Mouse (Mus musculus) intestine, embryonic 16.5 days (tissue): ENCODE measurements at regions not wholly inside any gene's neighbourhood (a gene's known extent, or its start where the extent isn't known, plus 50 kb on each side); places are given as distances from the start of the nearest gene placed in this dataset.

Source experiments
- ATAC-seq: fragments of 200-750 bp; cut with Nextera tagmentation; 2 replicates; pipeline ENCODE4 v1.8.0; 2017; ENCODE audit warnings: moderate TSS enrichment, moderate library complexity
- H3K27ac ChIP-seq: fragments of 300-500 bp; sonication (generic); 2 replicates; pipeline ENCODE4 v1.5.1; 2014; ENCODE audit warnings: mild to moderate bottlenecking, low read length
- H3K27me3 ChIP-seq: fragments of 300-500 bp; sonication (generic); replicated peaks from 2 replicates; pipeline ENCODE4 v1.6.1; 2014; ENCODE audit warnings: low read length, control low read depth, mixed read lengths; ENCODE audit not compliant: control insufficient read depth, insufficient read depth
- H3K36me3 ChIP-seq: fragments of 300-500 bp; sonication (generic); 2 replicates; pipeline ENCODE4 v1.6.1; 2014; ENCODE audit warnings: low read length, control low read depth; ENCODE audit not compliant: control insufficient read depth, insufficient read depth
- H3K4me1 ChIP-seq: fragments of 300-500 bp; sonication (generic); 2 replicates; pipeline ENCODE4 v1.6.1; 2014; ENCODE audit warnings: low read length, control low read depth, mixed read lengths; ENCODE audit not compliant: control insufficient read depth, insufficient read depth
- H3K4me2 ChIP-seq: fragments of 300-500 bp; sonication (generic); 2 replicates; pipeline ENCODE4 v1.6.1; 2014; ENCODE audit warnings: low read depth, low read length, control low read depth
- H3K4me3 ChIP-seq: fragments of 300-500 bp; sonication (generic); 2 replicates; pipeline ENCODE4 v1.5.1; 2014; ENCODE audit warnings: mild to moderate bottlenecking, low read length
- H3K9ac ChIP-seq: fragments of 300-500 bp; sonication (generic); 2 replicates; pipeline ENCODE4 v1.6.1; 2014; ENCODE audit warnings: low read depth, low read length
- H3K9me3 ChIP-seq: fragments of 300-500 bp; sonication (generic); 2 replicates; pipeline ENCODE4 v1.6.1; 2016; ENCODE audit warnings: low read length, control low read depth; ENCODE audit not compliant: control insufficient read depth
- WGBS: fragments of 180-500 bp; shearing (Covaris S2); extraction: QIAGEN DNeasy Blood & Tissue Kit; methylation state at CpG from one replicate; pipeline ENCODE4 v1.1.7; 2014; 5-methylcytosine and 5-hydroxymethylcytosine counted together

DNA sequence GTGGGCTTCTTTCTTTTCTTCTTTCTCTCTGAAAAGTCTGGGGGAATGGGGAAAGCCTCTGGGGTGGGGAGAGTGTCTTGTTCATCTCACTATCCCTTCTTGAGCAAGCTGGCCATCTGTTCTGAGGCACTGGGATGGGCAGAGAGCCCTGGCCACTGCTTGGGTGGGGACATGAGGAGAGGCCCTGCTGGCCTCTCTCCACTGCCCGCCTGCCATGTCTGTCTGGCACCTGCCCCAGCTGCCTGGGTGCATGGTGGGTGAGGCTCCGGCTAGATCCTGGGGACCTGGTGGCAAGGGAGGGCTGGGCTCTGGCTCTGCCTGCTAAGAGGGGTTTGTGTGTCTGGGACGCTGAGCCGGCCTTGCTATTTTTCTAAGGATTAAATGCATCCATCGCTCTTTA, 70.3 kb downstream of the Uncx start:
- no peak for ATAC-seq
- no peak overlapping the region for H3K4me2 ChIP-seq
- 69% methylated on average over 5 of the region's 5 CpGs for WGBS
- no peak overlapping the region for H3K27ac ChIP-seq
- no peak overlapping the region for H3K9ac ChIP-seq
- no peaks in the 10 kb centered on the region for H3K9me3 ChIP-seq
- H3K4me3 ChIP-seq, result no peak overlapping the region
- peaks cover 10% of the 10 kb centered on the region; the same call in 1 of the 2 replicates for H3K27me3 ChIP-seq
- H3K36me3 ChIP-seq, result no peaks in the 10 kb centered on the region
- no peaks in the 10 kb centered on the region for H3K4me1 ChIP-seq

DNA sequence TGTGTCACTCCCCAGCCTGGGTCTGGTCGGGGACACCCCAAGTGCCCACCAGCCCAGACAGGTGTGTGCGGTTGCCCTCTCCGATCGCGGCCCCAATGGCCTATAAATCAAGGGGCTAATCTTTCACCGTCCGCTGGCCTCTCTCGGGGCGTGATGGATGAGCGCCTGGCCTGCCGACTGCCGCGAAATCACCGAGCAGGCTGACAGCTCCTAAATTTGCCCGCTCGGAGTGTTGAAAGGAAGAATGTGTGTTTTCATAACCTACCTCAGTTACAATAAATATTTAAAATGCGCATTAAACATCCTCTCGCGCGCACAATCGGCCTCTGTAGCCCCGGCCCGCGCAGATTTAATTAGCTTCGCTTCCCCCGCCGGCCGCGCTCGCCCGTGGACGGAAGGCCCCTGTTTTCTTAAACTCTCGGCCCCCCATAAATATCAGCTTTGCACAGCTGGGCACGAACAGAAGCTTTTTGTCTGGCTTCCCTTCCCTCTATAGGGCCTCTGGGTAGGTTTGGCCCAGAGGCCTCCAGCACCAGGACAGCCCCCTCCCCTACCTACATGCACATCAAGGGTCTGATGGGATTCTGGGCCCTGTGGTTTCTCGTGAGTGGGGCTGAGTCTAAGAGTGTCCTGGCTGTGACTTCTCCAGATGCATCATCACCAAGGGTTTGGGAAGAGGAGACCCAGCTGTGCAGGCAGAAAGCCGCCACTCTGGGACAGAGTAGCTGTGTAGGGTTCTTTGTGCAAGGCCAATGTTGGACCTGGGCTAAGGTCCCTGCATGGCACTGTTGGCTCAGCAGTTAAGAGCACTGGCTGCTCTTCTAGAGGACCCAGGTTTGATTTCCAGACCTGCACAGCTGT, 76.2 kb downstream of the Uncx start:
- H3K9me3 ChIP-seq, result no peaks in the 10 kb centered on the region
- H3K36me3 ChIP-seq, result no peaks in the 10 kb centered on the region
- no peak overlapping the region for H3K4me3 ChIP-seq
- 15% methylated on average over 36 of the region's 36 CpGs for WGBS
- H3K9ac ChIP-seq, result peak overlapping the region; percentile 24; the same call in 1 of the 2 replicates
- no peak overlapping the region for H3K27ac ChIP-seq
- peaks cover 7% of the 10 kb centered on the region for H3K4me1 ChIP-seq
- peak; percentile 31 for ATAC-seq
- H3K4me2 ChIP-seq, result no peak overlapping the region; the same call in 1 of the 2 replicates
- 0 out of 2 replicates have a peak, but pooled peaks cover 14% of the 10 kb centered on the region for H3K27me3 ChIP-seq

DNA sequence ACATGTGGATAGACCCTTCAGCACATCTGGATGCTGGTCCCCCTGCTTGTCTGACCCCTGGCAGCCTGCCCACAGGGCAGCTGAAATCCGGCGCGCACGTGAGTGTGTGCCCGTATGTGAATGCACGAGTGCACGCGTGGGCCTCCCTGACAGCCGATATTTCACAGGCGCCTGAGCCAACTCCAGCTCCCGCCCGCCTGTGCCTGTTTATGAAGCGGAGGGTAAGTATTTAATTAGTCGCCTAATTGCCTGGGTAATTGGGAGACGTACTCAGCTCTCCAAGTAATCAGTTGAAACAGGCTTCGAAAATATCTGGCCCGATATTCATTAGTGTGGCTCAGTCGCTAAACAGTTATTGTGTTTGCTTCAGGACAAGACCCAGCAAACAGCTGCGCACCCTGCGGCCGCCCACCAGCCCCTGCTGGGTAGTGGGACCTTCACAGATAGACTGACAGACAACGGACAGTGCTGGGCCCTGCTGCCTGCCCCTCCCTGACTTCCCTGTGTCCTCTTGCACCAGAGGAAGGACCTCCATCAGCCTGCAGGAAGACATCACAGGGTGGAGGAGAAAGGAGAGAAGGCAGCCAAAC, 82.7 kb downstream of the Uncx start:
- Histone ChIP-seq H3K4me1 (no peaks in the 10 kb centered on the region), H3K36me3 (no peaks in the 10 kb centered on the region), H3K4me2 (no peak overlapping the region), H3K9ac (no peak overlapping the region), H3K9me3 (no peaks in the 10 kb centered on the region), H3K27ac (no peak overlapping the region), H3K4me3 (no peak overlapping the region), H3K27me3 (no peaks in the 10 kb centered on the region)
- 71% methylated on average over 22 of the region's 22 CpGs for WGBS
- no peak for ATAC-seq

DNA sequence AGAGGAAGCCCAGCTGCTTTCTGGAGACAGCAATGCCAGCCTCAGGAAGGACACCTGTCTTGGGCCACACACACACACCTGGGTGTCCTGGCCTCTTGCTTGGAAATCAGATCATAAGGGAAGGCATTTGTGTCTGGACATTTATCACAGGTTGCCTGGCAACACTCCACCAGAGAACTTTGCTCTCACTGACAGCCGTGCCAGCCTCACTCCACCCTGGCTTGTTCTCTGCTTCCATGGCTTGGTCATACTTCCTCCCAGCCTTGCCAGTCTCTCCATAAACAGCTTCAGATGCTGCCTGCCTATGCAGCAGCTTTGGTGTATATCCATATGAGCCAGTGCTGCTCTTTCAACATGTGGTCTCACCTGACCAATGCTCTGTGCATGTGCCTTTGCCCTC, 84.3 kb downstream of the Uncx start:
- H3K27me3 ChIP-seq, result no peaks in the 10 kb centered on the region
- H3K9ac ChIP-seq, result no peak overlapping the region
- no peaks in the 10 kb centered on the region for H3K36me3 ChIP-seq
- no peak overlapping the region for H3K4me3 ChIP-seq
- H3K27ac ChIP-seq, result no peak overlapping the region
- no peaks in the 10 kb centered on the region for H3K4me1 ChIP-seq
- ATAC-seq, result peak; percentile 85
- WGBS, result 24% methylated on average over 1 of the region's 1 CpGs
- H3K4me2 ChIP-seq, result no peak overlapping the region
- H3K9me3 ChIP-seq, result no peaks in the 10 kb centered on the region

DNA sequence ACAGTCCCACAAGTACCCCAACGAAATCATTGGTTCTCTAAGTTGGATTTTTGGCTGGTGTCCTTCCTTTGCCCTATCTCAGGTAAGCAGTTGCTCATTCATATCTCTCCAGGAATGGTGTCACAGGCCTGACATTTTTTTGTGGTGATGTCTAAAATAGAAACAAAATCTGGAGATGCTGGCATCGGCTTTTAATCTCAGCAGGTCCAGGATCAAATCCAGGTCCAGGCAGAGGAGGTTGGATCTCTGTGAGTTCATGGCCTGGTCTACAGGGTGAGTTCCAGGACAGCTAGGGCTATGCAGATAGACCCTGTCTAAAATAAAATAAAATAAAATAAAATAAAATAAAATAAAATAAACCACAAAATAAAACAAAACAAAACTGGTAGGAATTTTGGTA, 93.7 kb downstream of the Uncx start:
- no peaks in the 10 kb centered on the region for H3K27me3 ChIP-seq
- no peaks in the 10 kb centered on the region for H3K36me3 ChIP-seq
- WGBS, result 93% methylated on average over 2 of the region's 2 CpGs
- no peak overlapping the region for H3K4me3 ChIP-seq
- H3K27ac ChIP-seq, result no peak overlapping the region
- H3K4me2 ChIP-seq, result no peak overlapping the region
- no peak for ATAC-seq
- H3K4me1 ChIP-seq, result no peaks in the 10 kb centered on the region
- no peaks in the 10 kb centered on the region for H3K9me3 ChIP-seq
- no peak overlapping the region for H3K9ac ChIP-seq

DNA sequence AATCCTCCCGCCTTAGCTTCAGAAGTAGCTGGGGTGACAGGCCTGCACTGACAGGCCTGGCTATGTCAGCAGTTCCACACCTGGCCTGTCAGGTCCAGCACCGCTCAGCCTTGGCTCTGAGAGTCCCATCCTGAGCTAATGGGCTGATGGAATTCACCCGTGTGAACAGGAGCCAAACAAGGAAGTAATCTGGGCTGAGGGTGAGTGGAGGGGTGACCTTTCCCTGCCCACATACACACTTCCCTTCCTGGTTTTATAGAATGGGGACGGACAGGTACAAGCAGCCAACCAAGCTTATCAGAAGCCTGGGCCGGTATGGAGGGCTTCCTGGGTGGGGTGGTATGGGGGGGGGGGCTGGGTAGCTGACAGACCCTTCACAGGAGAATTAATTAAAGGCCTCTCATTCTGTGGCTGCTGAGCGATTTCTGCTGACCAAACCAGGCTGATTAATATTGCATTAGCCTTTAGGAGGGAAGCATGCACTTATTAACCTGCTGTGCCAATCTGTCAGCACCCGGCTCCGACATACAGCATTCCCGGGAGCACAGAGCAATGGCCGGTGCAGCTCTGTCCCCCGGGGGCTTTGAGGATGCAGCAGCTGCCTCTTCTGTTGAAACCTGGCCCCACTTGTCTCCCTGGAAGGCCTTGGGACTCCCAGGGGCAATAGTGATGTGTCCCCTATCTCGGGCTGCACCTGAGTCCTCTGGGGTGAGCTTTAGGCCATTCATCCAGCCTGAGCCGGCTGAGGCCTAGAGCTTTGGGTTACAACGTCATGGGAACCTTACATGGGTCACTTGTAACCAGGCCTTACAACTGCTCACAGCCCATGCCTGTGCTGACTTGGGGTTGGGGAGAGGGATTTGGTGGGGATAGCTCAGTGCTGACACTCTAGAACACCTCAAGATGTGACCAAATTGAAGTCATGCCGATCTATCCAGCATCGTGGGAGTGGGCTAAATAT, 95.2 kb downstream of the Micall2 start:
- ATAC-seq, result 0 out of 2 replicates have a peak, but pooled peaks have one; percentile 48
- H3K27ac ChIP-seq, result no peak overlapping the region
- H3K4me1 ChIP-seq, result no peaks in the 10 kb centered on the region
- 66% methylated on average over 16 of the region's 16 CpGs for WGBS
- no peak overlapping the region for H3K4me2 ChIP-seq
- no peak overlapping the region for H3K9ac ChIP-seq
- no peaks in the 10 kb centered on the region for H3K27me3 ChIP-seq
- no peaks in the 10 kb centered on the region for H3K36me3 ChIP-seq
- no peak overlapping the region for H3K4me3 ChIP-seq
- H3K9me3 ChIP-seq, result no peaks in the 10 kb centered on the region

DNA sequence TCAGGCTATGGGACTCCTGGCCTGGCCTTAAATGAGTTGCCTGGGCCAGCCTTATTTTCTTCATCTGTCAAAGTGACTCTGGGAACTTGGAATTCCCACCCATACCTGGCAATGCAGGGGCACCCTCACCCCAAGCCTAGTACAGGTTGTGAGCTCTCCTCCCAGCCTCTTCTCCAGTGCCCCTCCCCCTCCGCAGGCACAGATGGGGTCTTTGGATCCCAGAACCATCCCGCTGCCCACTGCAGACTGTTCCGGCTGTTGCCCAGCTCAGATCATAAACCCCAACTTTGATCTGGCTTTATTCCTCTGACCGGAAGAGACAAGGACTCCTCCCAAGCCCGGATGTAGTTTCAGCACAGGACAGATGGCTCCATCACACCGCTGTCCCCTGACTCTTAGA, 91.3 kb downstream of the Micall2 start:
- Histone ChIP-seq H3K27me3 (no peaks in the 10 kb centered on the region), H3K4me3 (no peak overlapping the region), H3K27ac (no peak overlapping the region), H3K4me1 (no peaks in the 10 kb centered on the region), H3K36me3 (no peaks in the 10 kb centered on the region), H3K9me3 (no peaks in the 10 kb centered on the region), H3K9ac (no peak overlapping the region), H3K4me2 (no peak overlapping the region)
- no peak for ATAC-seq
- WGBS, result 84% methylated on average over 6 of the region's 6 CpGs

DNA sequence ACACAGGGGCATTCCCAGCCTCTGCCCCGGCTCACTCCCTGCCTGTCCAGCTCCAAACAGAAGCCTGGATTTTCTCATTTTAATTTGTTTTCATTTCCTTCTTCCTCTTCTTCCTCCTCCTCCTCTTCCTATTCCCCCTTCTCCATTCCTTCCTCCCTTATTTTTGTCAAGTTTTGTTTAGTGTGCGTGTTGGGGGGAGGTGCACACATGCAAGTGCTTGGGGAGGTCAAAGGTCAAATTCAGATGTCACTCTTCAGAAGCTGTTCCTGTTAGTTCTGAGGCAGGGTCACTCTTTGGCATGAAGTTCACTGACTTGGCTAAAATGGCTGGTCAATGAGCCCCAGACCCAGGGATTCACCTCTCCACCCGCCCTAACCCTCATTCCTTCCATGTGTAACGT, 85.1 kb downstream of the Micall2 start:
- H3K4me2 ChIP-seq, result no peak overlapping the region
- H3K27me3 ChIP-seq, result 0 out of 2 replicates have a peak, but pooled peaks cover 3% of the 10 kb centered on the region
- H3K9ac ChIP-seq, result no peak overlapping the region
- no peaks in the 10 kb centered on the region for H3K36me3 ChIP-seq
- no peak overlapping the region for H3K4me3 ChIP-seq
- no peak for ATAC-seq
- H3K27ac ChIP-seq, result no peak overlapping the region
- H3K4me1 ChIP-seq, result no peaks in the 10 kb centered on the region
- no peaks in the 10 kb centered on the region for H3K9me3 ChIP-seq
- 45% methylated on average over 4 of the region's 4 CpGs for WGBS
